Mouse (Mus musculus) E14TG2a.4 (cell line): ENCODE results near the gene Pex5l.

Source experiments
- CTCF ChIP-seq: conservative IDR thresholded peaks from 2 replicates; pipeline ENCODE4 v1.5.1; 2014; ENCODE audit warnings: low read length
- POU5F1 ChIP-seq: IDR thresholded peaks from 2 replicates; pipeline ENCODE4 v1.6.1; 2014; ENCODE audit warnings: low read length, borderline replicate concordance

- no peak for TF ChIP-seq CTCF
- no peak for TF ChIP-seq POU5F1
Observed at GRCm38 (mm10) chr3:32961494-32961893, 181.6 kb downstream of the Pex5l start.
